Mouse (Mus musculus) thymus, adult 2 months (tissue): ENCODE data around the gene Gstm3. TPM values are rescaled to one million over a fixed set of nuclear protein-coding genes. Genes with fewer than 3 reads are reported as not detected.
A peak's percentile ranks its signal among the peaks of the same experiment; 100 is the strongest.

Experiments used
- DNase-seq: peaks from one replicate; pipeline ENCODE4 v3.0.0; 2021
- H3K27ac ChIP-seq: fragments of 200-500 bp; 2 replicates; pipeline ENCODE4 v1.5.1; 2012; ENCODE audit warnings: low read length, control low read depth; ENCODE audit not compliant: control insufficient read depth, insufficient read depth
- H3K27me3 ChIP-seq: fragments of 200-500 bp; 2 replicates; pipeline ENCODE4 v1.6.1; 2012; ENCODE audit warnings: mild to moderate bottlenecking, low read length, moderate library complexity, mixed read lengths; ENCODE audit not compliant: control insufficient read depth, insufficient read depth
- H3K36me3 ChIP-seq: fragments of 200-500 bp; 2 replicates; pipeline ENCODE4 v1.6.1; 2012; ENCODE audit warnings: mild to moderate bottlenecking, low read length, moderate library complexity; ENCODE audit not compliant: control insufficient read depth, insufficient read depth
- H3K4me1 ChIP-seq: fragments of 200-500 bp; replicated peaks from 2 replicates; pipeline ENCODE4 v1.6.1; 2012; ENCODE audit warnings: low read length; ENCODE audit not compliant: control insufficient read depth, insufficient read depth
- H3K4me3 ChIP-seq: fragments of 200-500 bp; 2 replicates; pipeline ENCODE4 v1.5.1; 2012; ENCODE audit warnings: mild to moderate bottlenecking, low read length, control low read depth, moderate library complexity; ENCODE audit not compliant: control insufficient read depth, insufficient read depth
- CTCF ChIP-seq: fragments of 200-500 bp; IDR thresholded peaks from 2 replicates; pipeline ENCODE4 v1.5.1; 2012; ENCODE audit warnings: mild to moderate bottlenecking, control low read depth, low read length, moderate library complexity, borderline replicate concordance; ENCODE audit not compliant: control insufficient read depth, poor library complexity, insufficient read depth; ENCODE audit errors: extremely low read depth
- POLR2A ChIP-seq: fragments of 200-500 bp; IDR thresholded peaks from 2 replicates; pipeline ENCODE4 v1.6.1; 2012; ENCODE audit warnings: mild to moderate bottlenecking, low read length, control low read depth, moderate library complexity; ENCODE audit not compliant: control insufficient read depth, poor library complexity, insufficient read depth; ENCODE audit errors: extremely low read depth
- WGBS: fragments of 180-500 bp; shearing (Covaris S2); methylation state at CpG from one replicate; pipeline ENCODE4 v1.1.7; 2018; 5-methylcytosine and 5-hydroxymethylcytosine counted together
- polyA plus RNA-seq: library from polyadenylated mRNA; depleted of rRNA; stranded (reverse); fragments of >200 nt; gene quantifications from 2 replicates; pipeline ENCODE4 v1.2.3, GENCODE M21; 2012

The Gstm3 gene
- polyA plus RNA-seq, 1 experiment: 1.2 TPM

DNA sequence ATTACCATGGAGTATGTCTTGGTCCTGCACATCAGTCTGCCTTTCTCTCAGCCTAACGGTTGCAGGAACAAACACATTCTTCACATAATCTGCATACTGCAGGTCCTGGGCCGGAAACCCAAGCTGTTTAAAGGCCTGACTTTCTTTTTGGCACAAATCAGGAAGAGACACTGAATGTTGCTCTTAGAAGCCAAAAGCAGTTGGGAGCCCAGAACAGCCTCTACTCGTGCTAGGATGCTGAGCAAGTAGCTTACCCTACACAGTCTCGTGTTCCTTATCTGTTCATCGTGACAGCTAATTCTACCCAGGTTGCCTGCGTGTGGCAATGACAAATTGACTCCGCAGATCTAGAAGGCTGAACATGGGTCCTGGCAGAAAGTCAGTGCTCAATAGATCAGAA lies 28.6 kb downstream of the Gstm3 start:
- H3K4me3 ChIP-seq: no peak overlapping the region
- H3K27ac ChIP-seq: no peak overlapping the region
- H3K27me3 ChIP-seq: no peaks in the 10 kb centered on the region
- DNase-seq: no peak
- no peaks in the 10 kb centered on the region for H3K36me3 ChIP-seq
- no peak for TF ChIP-seq CTCF
- TF ChIP-seq POLR2A: no peak
- WGBS: 77% methylated on average over 7 of the region's 7 CpGs
- no peaks in the 10 kb centered on the region for H3K4me1 ChIP-seq

DNA sequence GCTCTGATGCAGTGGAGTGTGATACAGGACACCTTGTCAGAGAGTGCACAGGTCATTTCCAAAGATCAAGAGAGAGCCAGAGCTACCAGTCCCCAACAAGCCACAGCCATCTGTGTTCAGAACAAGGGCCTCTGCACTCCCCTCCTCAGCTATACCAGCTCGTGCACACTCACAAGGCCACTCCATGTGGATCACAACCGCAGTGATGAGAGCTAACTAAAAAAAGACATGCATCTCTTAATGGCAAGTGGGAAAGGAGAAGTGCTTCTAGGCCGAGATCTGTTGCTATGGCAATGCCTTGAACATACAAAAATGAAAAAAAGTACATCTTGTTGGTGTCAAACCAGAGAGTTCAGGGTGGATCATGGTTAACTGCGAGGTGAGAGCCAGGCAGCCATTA lies 29.3 kb downstream of the Gstm3 start:
- Histone ChIP-seq H3K36me3 (no peaks in the 10 kb centered on the region), H3K4me1 (no peaks in the 10 kb centered on the region), H3K27me3 (no peaks in the 10 kb centered on the region), H3K4me3 (no peak overlapping the region), H3K27ac (no peak overlapping the region)
- no peak for DNase-seq
- no peak for TF ChIP-seq POLR2A
- no peak for TF ChIP-seq CTCF
- WGBS: 22% methylated on average over 4 of the region's 4 CpGs

- WGBS: 13% methylated on average over 3 of the region's 3 CpGs
- no peak overlapping the region for H3K27ac ChIP-seq
These were observed 29.7 kb downstream of the Gstm3 start for GRCm38 (mm10) chr3:107939403-107939802.

GRCm38 (mm10) chr3:107935888-107936287 lies 33.2 kb downstream of the Gstm3 start:
- WGBS: 68% methylated on average over 3 of the region's 3 CpGs
- Histone ChIP-seq H3K27me3 (no peaks in the 10 kb centered on the region), H3K27ac (no peak overlapping the region), H3K4me1 (peaks cover 5% of the 10 kb centered on the region; the same call in 1 of the 2 replicates), H3K36me3 (no peaks in the 10 kb centered on the region), H3K4me3 (no peak overlapping the region)
- no peak for DNase-seq
- no peak for TF ChIP-seq POLR2A
- no peak for TF ChIP-seq CTCF

More at GRCm38 (mm10) chr3:107939403-107939802, 29.7 kb downstream of the Gstm3 start:
- TF ChIP-seq POLR2A (no peak), CTCF (peak; percentile 76; the same call in 1 of the 2 replicates)
- Histone ChIP-seq H3K4me1 (no peaks in the 10 kb centered on the region), H3K4me3 (no peak overlapping the region), H3K36me3 (no peaks in the 10 kb centered on the region), H3K27me3 (no peaks in the 10 kb centered on the region)
- DNase-seq: peak; percentile 57

GRCm38 (mm10) chr3:107935268-107935667 lies 33.8 kb downstream of the Gstm3 start:
- DNase-seq: no peak
- H3K36me3 ChIP-seq: no peaks in the 10 kb centered on the region
- no peak overlapping the region for H3K4me3 ChIP-seq
- H3K4me1 ChIP-seq: peaks cover 5% of the 10 kb centered on the region; the same call in 1 of the 2 replicates
- TF ChIP-seq CTCF (no peak), POLR2A (no peak)
- H3K27ac ChIP-seq: no peak overlapping the region
- no peaks in the 10 kb centered on the region for H3K27me3 ChIP-seq
- 97% methylated on average over 3 of the region's 3 CpGs for whole genome bisulfite sequencing

DNA sequence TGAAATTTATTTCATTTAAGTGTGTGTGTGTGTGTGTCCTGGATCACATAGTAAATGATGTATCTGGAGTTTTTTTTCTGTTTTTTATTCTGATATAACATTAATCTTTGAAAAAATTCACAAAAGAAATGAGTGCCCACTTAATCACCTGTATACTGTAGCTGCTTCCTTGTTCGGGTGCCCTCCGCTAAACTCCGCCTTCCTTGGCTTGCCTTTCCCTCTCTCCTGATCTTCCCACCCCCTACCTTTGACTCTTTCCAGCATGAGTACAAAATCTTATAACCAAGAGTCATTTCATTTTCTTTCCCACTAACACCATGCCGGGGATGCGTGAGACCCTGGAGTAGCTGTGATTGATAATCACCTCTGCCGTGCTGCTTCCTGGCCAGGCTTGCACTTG lies 37.0 kb downstream of the Gstm3 start:
- no peak for DNase-seq
- Histone ChIP-seq H3K4me1 (peaks cover 5% of the 10 kb centered on the region; the same call in 1 of the 2 replicates), H3K36me3 (no peaks in the 10 kb centered on the region), H3K27me3 (no peaks in the 10 kb centered on the region), H3K27ac (no peak overlapping the region), H3K4me3 (no peak overlapping the region)
- TF ChIP-seq CTCF: no peak
- TF ChIP-seq POLR2A: no peak
- 91% methylated on average over 6 of the region's 6 CpGs for WGBS

GRCm38 (mm10) chr3:107931670-107932069 lies 37.4 kb downstream of the Gstm3 start, which contains the start of gene Gstm7:
Gene Gstm7, minus strand, starts transcription at chr3:107931817.
- H3K4me1 ChIP-seq: peaks cover 5% of the 10 kb centered on the region; the same call in 1 of the 2 replicates
- TF ChIP-seq CTCF (no peak), POLR2A (no peak)
- 30% methylated on average over 10 of the region's 10 CpGs for WGBS
- no peak within 1 kb of the TSS for H3K27ac ChIP-seq
- peak; percentile 83 for DNase-seq
- no peaks in the 10 kb centered on the region for H3K36me3 ChIP-seq
- H3K27me3 ChIP-seq: no peaks in the 10 kb centered on the region
- peak within 1 kb of the TSS; percentile 31 for H3K4me3 ChIP-seq
